ENCODE assay signal across 22 mouse cellular contexts in genomic region chr8:107691251-107691650, GRCm38 (mm10).
DNase-seq lines count a peak whose midpoint lies in the region; TF ChIP-seq lines count a peak whose summit lies in the region.
"Had no signal": no experiment of that assay in that cellular context is flagged by ENCODE, and none has a peak within 500 bp of the region (broad histone marks: within the 10 kb centered on the region; RNA-seq: fewer than 3 reads in every experiment).

No protein-coding gene starts in this region.

- peak; percentile 28 for DNase-seq in layer of hippocampus, adult 11-12 months (ENCODE audit: low spot score)
- no peak for DNase-seq in layer of hippocampus, postnatal 25 days (ENCODE audit: extremely low spot score in 1 of 2, low spot score in 1 of 2)
- DNase-seq in layer of hippocampus, adult 2 months (ENCODE audit: low spot score in 2 of 2), result peak; percentile 23 to 36
- peak; percentile 55 to 79 for DNase-seq in layer of hippocampus, postnatal 14 days (ENCODE audit: low spot score in 2 of 2)
- DNase-seq in kidney, postnatal 36 days, result no peak
- no peak for DNase-seq in gastrocnemius, postnatal 14 days
- no peak for DNase-seq in kidney, postnatal 14 days
- DNase-seq: adrenal gland, postnatal 14 days; cerebellum, adult 18-20 months; cerebellum, postnatal 14 days; gastrocnemius, adult 2 months; kidney, adult 11 months; kidney, postnatal 25 days; lung, adult 2 months; lung, postnatal 10 days; thymus, postnatal 4 days had no signal

- H3K4me3 ChIP-seq in layer of hippocampus, adult 2 months, result no peak overlapping the region
- H3K4me3 ChIP-seq: erythroblast, embryonic 14.5 days; gastrocnemius, adult 2 months; hindbrain, embryonic 13.5 days; limb, embryonic 15.5 days; neural tube, embryonic 13.5 days had no signal

- no peak overlapping the region for H3K27ac ChIP-seq in layer of hippocampus, adult 2 months
- H3K27ac ChIP-seq: gastrocnemius, adult 2 months; hindbrain, embryonic 13.5 days; limb, embryonic 15.5 days; liver, embryonic 14.5 days; macrophage; neural tube, embryonic 13.5 days had no signal

- TF ChIP-seq CTCF in layer of hippocampus, adult 2 months (conservative IDR thresholded peaks at IDR 0.05), result no peak

- intact Hi-C loops in gastrocnemius, postnatal 14 days (cut with DNase I; ENCODE audit: low total_unique reads), result no loop called here

Comparison
In these comparisons a context has a peak if more than half of its experiments do, and no peak if none do; other contexts are left out.
1. DNase-seq: peak in layer of hippocampus, adult 11-12 months (single experiment), layer of hippocampus, adult 2 months (2 of 2) and layer of hippocampus, postnatal 14 days (2 of 2); none in layer of hippocampus, postnatal 25 days (0 of 2), kidney, postnatal 36 days (0 of 2), gastrocnemius, postnatal 14 days (single experiment) and kidney, postnatal 14 days (single experiment).